Mouse (Mus musculus): ENCODE measurements at regions not wholly inside any gene's neighbourhood (a gene's known extent, or its start where the extent isn't known, plus 50 kb on each side); places are given as distances from the start of the nearest gene placed in this dataset.

DNA sequence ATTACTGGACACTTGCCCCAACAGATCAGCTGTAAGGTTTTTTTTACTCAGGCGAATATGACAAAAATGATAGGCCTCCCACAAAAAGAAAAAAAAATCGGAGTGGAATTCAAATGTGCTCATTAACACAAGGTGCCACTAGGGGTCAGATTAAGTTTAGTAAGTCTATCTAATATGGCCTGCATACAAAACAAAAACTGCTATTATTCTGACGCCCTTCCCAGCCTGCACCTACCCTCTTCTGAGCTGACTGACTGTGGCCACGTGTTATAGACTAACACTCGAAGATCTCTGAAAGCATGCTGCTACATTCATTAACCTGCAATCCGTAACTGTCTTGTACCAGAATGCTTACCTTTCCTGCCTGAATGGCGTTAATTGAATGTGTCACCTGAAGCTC lies 182.5 kb upstream of the Zpld1 start:
- TF ChIP-seq CTCF (conservative IDR thresholded peaks at IDR 0.05), result peak; percentile 77
- Histone ChIP-seq H3K27ac (no peak overlapping the region), H3K4me3 (no peak overlapping the region)
- DNase-seq (ENCODE audit: low spot score in 2 of 2), result peak; percentile 11 to 25

DNA sequence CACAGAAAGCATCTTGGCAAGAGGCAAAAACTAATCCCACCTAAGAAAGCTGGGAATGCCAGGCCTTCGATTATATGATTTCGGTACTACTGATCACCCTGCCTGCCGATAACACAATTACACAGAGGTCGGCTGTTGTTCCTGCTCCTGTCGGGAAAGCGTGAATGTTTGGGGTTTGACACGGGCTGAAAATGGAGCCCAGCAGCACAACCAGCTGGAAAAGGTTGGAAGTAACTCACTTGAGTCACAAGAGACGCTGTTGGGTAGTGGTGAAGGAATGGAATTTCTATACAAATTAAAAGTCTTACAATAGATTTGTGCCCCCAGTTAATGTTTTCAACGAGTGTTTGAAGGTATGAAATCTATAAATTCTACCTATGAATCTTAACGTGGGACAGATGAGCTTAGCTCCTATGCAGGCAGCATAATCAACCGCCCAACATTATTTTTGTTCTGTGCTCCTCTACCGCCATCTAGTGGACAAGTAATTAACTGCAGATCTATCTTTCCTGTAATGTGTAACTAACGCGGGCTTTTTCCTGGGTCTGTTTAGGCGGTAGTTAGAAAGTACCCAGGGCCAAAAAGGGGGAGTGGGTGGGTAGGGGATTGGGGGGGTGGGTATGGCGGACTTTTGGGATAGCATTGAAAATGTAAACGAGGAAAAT lies 178.9 kb upstream of the Zpld1 start:
- DNase-seq (ENCODE audit: low spot score in 2 of 2), result peak; percentile 69 to 81
- Histone ChIP-seq H3K4me3 (peak overlapping the region; percentile 30), H3K27ac (no peak overlapping the region)
- TF ChIP-seq CTCF (conservative IDR thresholded peaks at IDR 0.05), result peak; percentile 81

DNA sequence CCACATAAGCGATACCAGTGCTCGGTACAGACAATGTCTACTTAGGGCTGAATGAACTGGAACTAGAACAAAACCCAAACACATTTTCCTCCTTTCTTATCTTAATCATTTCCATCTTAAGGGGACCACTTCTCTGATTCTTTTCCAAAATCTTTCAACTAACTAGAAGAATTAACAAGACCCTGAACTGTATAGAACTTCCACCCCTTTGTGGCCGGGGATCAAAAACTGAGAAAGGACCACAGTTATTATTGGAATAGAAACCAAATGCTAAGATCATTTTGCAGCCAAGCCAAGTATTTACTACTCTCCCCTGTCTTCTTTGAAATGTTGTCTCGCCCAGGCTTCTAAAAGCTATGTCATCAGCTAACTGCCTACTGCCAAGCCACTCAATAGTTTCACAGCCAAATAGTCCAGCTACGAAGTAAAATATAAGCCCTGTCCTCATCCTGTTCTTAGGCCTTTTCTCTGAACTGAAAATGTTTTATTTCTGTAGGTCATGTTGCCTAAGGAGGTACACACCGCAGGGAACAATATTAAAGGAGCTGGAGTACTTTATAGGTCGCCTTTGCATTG lies 177.3 kb upstream of the Zpld1 start:
- TF ChIP-seq CTCF (conservative IDR thresholded peaks at IDR 0.05), result no peak
- H3K4me3 ChIP-seq, result no peak overlapping the region
- DNase-seq (ENCODE audit: low spot score in 2 of 2), result no peak
- H3K27ac ChIP-seq, result no peak overlapping the region

DNA sequence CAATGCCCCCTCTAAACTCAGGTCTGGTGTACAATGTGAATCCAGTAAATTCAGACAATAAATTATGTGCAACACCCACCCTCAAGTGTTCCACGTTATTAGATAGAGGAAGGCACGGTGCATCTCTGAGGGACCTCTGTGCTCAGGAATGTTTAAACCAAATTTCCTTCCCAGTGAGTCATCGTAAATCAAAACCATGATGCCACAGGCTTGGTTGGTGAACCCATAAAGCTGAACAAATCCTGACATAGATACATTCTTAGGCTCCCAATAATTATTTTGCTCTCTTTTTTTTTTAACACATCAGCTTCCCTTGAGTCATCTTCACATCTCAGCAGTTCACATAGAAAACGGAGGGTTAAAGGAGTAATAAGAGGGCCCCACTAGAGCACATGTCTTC lies 173.6 kb upstream of the Zpld1 start:
- Histone ChIP-seq H3K4me3 (no peak overlapping the region), H3K27ac (no peak overlapping the region)
- no peak for TF ChIP-seq CTCF (conservative IDR thresholded peaks at IDR 0.05)
- DNase-seq (ENCODE audit: low spot score in 2 of 2), result no peak

DNA sequence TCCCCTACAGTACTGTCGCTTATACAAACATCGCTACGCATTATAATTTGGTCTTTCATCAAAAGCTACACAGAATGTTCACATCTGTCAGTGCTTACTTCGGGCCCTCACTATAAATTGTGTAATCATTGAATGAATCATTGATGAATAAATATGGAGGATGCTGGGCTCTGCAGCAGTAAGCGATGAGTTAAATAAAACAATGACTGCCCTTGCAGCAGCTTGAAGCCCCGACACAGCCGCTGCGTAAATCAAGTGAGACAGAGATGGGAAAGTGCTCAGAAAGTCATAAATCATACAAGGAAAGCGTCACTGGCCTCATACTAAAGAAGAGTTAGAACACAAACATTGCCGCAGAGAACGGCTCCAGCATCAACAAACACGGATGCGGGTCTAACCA lies 172.9 kb upstream of the Zpld1 start:
- TF ChIP-seq CTCF (conservative IDR thresholded peaks at IDR 0.05), result no peak
- H3K4me3 ChIP-seq, result no peak overlapping the region
- no peak for DNase-seq (ENCODE audit: low spot score in 2 of 2)
- no peak overlapping the region for H3K27ac ChIP-seq

DNA sequence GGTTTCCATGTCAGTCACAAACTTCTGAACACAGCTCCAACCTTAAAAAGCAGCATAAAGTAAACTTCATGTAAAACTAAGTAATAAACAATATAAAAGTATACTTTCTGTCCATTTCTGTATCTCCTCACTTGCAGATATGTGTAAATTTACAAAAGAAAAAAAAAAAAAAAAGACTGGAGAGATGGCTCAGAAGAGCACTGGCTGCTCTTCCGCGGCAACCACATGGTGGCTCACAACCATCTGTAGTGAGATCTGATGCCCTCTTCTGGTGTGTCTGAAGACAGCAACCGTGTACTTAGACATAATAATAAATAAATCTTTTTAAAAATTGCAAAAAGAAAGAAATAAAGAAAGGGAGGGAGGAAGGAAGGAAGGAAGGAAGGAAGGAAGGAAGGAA lies 171.9 kb upstream of the Zpld1 start:
- H3K27ac ChIP-seq, result no peak overlapping the region
- DNase-seq (ENCODE audit: low spot score in 2 of 2), result no peak
- no peak; the same call in 1 of the 2 replicates for TF ChIP-seq CTCF (conservative IDR thresholded peaks at IDR 0.05)
- no peak overlapping the region for H3K4me3 ChIP-seq

DNA sequence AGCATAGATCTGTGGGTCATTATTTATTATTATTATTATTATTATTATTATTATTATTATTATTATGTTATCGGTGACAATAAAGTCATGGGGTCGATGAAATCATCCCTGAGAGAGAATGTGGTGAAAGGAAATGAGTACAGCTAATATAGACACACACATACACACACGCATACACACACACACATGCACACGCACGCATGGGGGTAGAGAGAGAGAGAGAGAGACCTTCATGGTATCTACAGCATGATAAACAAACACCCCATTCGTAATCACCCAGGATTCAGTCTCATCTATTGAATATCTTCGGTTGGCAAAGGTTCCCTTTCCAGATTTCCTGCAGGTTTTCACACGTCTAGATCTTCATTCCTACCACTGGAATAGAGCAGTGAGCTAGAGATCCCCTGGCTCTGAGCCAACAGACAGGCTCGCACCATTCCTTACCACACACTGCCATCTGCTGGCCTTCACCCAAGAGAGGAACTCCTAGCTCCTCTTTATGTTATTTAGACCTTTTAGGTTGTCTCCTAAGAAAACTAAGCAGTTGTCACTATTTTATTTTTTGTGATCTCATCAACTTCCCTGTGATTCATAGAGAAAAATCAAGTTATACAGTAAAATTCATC lies 171.2 kb upstream of the Zpld1 start:
- peak; percentile 89 for TF ChIP-seq CTCF (conservative IDR thresholded peaks at IDR 0.05)
- peak; percentile 89 to 93 for DNase-seq (ENCODE audit: low spot score in 2 of 2)

DNA sequence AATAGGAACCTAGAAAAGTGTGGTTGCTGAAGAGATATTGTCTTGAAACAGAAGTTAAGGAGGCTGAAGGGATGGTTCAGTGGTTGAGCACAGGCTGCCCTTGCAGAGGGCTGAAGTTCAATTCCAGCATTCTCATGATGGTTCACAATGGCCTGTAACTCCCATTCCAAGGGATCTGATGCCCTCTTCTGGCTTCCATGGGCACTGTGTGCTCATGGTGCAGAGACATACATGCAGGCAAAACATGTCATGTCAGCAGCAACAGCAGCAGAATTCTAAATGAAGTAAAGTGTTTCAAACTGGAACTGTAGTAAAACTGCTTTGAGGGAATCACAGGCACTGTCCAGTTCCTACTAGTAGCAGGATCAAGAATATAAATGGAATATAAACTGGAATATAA lies 162.7 kb upstream of the Zpld1 start:
- peak; percentile 74 for TF ChIP-seq CTCF (conservative IDR thresholded peaks at IDR 0.05)
- Histone ChIP-seq H3K4me3 (no peak overlapping the region), H3K27ac (no peak overlapping the region)
- peak in 1 of 2 experiments; percentile 20 for DNase-seq (ENCODE audit: low spot score in 2 of 2)

More for the DNA sequence above, 171.2 kb upstream of the Zpld1 start:
- peak overlapping the region; percentile 28; the same call in 1 of the 2 replicates for H3K27ac ChIP-seq
- H3K4me3 ChIP-seq, result no peak overlapping the region

DNA sequence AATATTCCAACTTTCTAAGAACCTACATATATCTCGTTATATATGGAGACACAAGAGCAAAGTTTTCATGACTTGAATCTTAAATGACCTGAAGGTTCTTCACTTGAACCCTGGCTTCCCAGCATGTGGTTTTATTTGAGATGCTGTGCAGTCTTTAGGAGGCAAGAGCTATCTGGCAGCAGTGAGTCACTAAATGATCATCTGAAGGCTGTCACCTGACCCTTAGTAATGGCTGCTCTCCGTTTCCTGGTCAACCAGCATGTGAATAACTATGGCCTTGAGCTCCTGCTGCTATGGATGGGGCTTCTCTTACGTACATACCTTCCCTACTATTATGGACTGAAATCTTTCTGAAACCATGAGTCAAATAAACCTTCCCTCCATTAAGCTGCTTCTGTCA lies 149.8 kb upstream of the Zpld1 start:
- no peak for TF ChIP-seq CTCF (conservative IDR thresholded peaks at IDR 0.05)
- H3K27ac ChIP-seq, result no peak overlapping the region
- DNase-seq (ENCODE audit: low spot score in 2 of 2), result no peak

DNA sequence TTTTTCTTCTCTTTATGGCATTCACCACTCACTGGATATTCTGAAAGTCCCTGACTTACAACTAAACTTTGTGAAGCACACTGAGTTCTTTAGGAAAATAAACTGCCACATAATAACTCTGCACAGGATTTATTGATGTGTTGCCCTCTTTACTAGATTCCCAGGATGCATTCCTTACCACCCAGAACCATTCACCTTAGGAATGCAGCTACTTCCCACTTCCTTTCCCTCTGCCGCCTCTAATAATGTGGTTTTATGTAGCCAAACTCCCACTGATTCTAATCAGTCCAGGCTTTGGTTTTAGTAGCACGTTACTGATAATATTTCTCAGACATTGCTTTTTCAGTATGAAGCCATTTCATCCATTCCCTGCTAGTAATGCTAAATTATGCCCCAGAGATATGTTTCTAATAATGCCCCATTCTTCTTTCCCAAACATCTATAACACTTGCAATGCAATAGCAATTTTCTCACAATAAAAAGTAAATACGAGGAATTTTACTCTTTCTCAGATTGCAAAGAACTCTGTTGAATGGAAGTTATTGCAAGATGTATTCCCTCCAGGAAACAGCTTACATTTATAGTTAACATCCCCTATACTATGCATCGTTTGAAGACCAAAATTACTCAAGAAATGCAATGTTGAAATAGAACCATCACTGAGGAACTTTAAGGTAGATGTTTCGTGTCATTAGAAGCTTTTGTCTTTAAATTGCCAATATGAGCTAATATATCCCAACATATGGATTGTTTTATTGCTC lies 145.2 kb upstream of the Zpld1 start:
- no peak for TF ChIP-seq CTCF (conservative IDR thresholded peaks at IDR 0.05)
- Histone ChIP-seq H3K27ac (no peak overlapping the region), H3K4me3 (no peak overlapping the region)
- no peak for DNase-seq (ENCODE audit: low spot score in 2 of 2)

More for the DNA sequence above, 149.8 kb upstream of the Zpld1 start:
- H3K4me3 ChIP-seq, result no peak overlapping the region

DNA sequence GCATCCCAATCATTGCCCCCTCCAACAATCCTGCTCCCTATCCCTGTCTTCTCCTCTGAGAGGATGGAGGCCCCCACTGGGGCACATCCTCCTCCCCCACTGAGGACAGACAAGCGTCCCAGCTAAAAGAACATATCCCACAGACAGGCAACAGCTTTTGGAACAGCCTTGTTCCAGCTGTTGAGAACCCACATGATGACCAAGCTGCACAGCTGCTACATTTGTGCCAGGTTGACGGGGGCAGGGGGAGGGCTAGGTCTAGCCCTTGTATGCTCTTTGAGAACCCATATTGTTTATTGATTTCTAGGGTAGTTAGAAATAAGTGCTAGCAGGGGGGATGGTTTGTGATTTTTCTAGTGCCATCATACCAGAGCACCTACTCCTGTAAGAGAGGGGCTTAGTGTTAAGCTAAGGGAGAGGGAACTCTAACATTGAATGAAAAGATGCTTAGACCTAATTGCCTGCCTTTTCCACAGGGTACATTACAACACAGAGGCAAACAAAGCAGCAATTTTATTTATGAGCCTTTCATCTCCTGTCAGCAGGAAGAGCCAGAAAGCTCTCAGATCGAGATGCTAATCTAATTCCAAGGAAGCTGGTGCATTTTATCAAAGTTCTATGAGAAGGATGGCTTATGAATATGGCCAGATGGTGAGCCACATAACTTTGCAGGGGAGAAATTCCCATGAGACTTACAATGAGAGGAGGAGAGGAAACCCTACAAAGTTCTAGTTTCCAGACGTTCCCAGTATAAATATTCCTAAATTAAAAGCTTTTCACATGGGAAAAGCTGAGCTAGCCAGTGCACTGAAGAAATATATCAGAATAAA lies 137.6 kb upstream of the Zpld1 start:
- H3K4me3 ChIP-seq, result no peak overlapping the region
- no peak for TF ChIP-seq CTCF (conservative IDR thresholded peaks at IDR 0.05)
- 0 out of 2 replicates have a peak overlapping the region, but pooled peaks have one; percentile 59 for H3K27ac ChIP-seq
- DNase-seq (ENCODE audit: low spot score in 2 of 2), result peak in 1 of 2 experiments; percentile 48

DNA sequence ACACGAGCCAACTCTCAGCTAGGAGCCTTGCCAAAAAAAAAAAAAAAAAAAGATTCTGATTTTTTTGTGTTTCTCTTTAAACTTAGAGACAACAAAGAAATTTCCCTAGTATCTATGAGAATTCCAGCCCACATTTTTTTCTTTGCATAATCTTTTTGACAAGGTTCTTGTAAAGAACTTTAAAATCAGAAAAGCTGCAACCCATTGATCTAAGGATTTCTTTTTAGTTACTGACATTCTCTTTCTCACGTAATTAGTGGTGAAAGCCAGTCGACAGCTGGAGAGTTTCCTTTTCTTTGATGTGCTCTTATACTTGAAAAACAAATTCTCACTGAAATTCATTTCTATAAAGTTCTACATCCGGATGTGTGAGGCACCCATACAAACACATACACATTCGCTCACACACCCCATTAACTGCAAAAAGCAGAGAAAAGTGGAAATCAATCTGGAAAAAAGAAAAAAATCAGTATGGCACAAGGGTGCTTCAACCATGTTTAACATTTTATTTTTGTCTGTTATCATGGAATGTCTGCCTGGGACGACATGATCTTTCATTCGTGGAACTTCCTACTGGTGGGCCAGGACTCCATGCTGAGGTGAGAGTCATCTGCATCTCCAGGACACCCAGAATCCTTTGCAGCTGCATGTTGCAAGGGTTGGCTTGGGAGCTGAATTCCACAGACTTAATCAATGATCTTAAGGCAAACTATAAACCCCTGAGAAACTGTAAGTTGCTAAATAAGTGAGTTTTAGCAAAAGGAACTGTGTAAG lies 124.0 kb upstream of the Zpld1 start:
- H3K4me3 ChIP-seq, result no peak overlapping the region
- DNase-seq (ENCODE audit: low spot score in 2 of 2), result no peak
- TF ChIP-seq CTCF (conservative IDR thresholded peaks at IDR 0.05), result no peak
- H3K27ac ChIP-seq, result no peak overlapping the region

Data from layer of hippocampus, adult 2 months (tissue).